Mouse (Mus musculus) adrenal gland, postnatal 36 days (tissue): ENCODE measurements at regions not wholly inside any gene's neighbourhood (a gene's known extent, or its start where the extent isn't known, plus 50 kb on each side); places are given as distances from the start of the nearest gene placed in this dataset.

Experiments used
- DNase-seq, 2 experiments: peaks; one replicate each; pipeline ENCODE4 v3.0.0; 2021; ENCODE audit warnings: mixed read lengths in 1 of 2

DNA sequence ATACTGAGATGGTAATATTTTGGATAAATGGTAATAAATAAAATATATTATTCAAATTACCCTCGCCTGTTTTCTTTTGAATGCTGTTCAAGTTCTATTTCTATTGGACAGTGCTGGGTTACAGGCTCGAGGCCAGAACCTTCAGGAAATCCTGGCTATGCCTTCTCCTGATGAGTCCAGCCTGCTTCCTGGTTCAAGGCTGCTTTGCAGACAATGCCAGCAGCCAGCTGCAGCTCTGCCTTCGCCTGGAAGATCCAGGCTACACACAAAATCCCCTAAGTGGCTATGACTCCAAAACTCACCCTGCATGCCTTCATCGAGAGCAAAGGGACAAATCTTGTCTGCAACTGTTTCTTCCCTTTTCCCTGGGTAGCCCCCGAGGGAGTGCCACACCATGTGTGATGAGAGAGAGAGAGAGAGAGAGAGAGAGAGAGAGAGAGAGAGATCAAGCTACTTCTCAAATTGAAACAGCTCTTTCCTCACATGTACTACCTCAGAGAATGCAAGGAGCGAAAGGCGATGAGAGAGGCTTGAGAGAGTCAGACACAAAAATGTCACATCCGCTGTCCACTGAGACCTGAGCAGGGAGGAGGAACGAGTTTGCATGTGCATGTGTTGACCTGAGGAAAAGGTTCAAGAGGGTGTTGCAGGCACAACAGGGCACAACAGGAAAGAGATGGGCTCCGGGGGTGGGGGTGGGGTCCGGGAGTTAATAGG, 319.7 kb downstream of the Bcor start:
- DNase-seq = peak; percentile 49 to 62

DNA sequence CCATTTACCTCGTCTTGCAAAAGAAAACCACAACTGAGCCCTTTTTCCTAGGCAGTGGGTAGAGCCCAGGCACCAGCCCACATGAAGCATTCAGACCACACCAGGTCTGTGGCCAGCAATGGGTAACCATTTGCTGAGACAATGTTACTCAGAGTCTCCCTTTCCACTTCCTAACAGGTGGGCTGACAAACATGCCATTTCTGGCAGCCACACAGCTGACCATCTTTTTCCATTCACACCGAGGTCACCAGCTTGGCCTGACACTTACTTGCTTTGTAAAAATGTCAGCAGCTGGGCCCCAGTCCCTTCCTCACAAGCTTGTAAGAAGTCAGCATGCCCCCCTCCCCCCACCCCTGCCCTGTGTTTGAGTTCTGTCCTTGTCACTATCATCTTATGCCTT, 314.6 kb downstream of the Bcor start:
- no peak for DNase-seq

DNA sequence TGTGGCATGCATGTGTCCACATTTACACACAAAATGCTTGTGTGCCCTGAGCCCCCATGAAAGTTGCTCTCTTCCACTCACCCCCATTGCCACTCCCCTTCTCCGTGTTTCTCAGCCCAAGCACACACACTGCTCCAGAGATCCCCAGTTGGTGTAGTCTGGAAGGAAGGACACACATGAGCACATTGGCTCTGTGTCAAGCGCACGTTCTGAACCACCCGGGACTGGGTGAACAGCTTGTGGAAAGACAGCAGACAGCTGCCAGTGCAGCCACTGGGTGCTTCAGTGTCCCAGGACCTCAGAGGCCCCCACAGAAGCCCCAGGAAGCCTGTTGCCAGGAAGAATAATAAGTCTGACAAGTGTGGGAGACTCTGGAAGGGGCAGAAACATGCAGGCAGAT, 304.2 kb downstream of the Bcor start:
- DNase-seq = no peak

DNA sequence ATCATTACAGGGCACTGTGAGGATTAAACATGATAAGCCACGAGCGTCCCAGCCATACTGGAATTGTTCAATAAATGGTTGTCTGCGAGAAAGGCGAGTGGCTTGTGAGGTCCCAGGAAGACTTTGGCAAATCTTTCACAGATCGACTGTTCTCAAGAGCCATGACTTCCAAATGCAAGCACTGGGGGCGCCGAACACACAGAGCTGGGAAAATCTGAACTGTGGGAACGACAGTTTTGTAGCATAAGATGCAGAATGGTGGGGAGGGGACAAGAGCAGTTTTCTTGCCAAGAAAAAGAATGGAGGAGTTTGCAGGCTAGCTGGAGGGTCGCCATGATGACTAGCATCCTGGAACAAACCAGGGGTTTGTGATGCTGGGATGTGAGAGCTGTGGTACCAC, 300.8 kb downstream of the Bcor start:
- no peak for DNase-seq

DNA sequence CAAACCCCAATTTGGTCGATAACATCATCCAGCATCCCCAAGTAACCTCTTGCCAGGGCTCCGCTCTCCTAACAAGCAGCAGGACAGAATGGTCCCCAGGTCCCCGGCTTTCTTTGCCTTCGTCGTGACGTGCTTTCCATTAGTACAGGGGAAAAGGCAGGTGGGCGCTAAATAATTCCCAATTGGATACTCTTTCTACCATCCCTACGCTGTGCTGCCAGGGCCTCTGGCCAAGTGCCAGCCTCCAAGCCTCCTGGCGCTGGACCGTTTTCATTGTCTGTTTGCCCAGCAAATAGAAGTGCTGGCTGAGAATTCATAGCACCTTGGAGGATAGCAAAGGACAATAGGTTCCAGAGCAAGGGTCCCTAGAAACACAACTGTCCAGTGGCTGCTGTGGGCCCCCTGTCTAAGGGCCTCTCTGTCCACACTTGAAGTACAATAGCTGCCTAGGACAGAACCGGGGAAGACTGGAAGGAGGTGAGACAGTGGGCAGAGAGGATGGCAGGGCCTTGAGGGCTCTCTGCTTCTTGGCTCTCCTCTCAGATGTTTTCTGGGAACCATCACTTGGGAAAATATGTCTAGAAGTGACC, 298.9 kb downstream of the Bcor start:
- DNase-seq = no peak

DNA sequence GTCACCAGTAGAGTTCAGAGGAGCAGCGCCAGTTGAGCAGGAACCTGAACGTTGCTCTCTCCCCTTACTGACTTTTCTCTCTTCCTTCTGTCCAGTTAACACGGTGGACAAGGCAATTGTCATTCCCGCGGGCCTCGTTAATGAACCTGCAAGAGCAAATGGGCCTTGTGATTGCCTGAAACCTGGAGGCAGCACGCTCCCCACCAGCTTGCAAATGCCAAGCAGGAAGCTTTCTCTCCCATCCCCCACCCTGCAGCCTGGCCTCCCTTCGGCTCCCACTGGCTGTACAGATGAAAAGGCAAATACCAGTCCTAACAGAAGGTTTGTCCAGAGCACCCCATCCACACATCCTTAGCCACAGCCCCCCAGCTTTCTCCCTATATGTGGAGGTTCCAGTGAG, 298.3 kb downstream of the Bcor start:
- no peak for DNase-seq

DNA sequence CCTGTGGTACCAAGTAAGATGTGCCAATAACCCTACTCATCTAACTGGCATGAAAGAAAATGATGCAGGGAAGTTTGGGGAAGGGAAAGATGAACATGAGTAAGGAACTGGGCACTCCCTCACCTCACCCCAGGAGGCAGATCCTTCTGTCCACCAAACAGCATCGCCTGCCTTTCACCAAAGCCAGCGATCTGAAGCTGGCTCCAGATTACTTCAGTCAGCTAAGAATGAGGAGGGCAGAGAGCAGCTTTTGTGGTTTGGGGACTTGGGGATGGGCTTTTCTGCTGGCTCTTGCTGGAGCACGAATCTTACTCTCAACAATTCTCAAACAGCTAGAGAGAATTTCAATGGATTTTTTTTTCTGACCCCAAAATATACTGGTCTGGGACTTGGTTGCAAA, 297.0 kb downstream of the Bcor start:
- DNase-seq = no peak

DNA sequence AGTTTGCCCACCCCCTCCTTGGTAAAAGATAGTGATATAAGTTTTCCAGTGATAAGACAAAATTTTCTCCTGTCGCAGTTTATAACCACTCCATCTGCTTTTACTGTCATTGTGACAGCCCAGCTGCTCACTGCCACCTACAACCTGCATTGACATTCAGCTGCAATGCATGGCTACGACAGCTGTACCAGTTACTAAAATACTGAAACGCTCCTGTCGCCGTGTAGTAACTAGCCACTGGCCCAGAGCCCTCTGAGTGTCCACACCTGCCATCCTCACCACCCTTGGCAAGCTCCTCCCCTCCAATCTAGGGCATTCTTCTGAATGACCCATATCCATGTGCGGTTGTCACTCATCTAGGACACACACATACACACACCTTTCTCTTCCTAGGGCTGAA, 286.2 kb downstream of the Bcor start:
- no peak for DNase-seq

DNA sequence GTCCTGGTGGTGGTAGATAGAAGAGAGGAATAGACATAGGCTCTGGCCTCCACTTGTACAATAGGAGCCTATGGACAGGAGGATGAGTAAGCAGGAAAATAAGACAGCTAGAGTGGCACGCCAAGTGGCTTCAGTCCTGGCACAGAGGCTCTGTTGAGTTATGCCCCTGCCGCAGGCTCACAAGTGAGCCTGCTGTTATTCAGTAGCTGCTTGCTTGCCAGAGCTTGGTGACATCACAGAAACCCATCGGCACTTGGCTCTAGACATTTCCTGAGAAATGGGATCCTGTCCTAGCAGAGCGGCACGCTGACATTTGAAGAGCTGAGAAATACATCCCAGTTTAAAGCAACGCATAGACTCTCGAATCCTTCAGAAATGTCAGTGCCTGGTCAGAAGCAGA, 283.5 kb downstream of the Bcor start:
- DNase-seq = no peak

DNA sequence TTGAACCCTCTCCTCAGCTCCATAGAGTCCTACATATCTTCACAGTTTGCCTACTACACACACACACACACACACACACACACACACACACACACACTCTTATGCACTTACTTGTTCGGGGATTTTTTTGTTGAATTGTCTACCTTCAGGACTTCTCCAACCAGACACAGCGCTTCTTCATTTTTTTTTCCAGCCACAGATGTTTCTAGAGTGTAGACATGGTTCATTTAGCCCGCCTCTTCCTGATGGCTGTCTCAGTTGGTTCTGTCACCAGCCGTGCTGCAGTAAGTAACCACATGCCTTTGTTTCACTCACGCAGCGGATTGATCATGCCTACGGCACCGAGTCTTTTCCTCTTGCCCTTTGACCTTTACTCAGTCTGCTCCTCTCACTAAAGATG, 282.1 kb downstream of the Bcor start:
- no peak for DNase-seq

DNA sequence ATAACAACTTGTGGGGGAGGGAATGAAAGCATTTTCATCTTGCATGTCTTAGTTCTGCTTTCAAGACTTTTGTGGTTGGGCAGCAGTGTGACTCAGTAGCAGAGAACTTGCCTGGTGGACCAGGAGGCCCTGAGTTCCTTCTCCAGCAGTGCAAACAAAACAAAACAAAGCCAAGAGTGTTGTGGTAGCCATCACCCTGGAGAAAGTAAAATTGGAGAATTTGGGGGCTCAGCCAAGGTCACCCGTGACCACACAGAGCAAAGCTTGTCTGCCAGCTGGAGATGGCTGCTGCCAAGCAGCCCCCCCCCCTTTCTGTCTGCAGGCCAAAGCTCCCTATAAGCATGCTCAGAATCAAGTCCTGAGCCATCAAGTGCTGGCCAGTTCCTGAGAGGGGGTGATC, 279.2 kb downstream of the Bcor start:
- no peak for DNase-seq

DNA sequence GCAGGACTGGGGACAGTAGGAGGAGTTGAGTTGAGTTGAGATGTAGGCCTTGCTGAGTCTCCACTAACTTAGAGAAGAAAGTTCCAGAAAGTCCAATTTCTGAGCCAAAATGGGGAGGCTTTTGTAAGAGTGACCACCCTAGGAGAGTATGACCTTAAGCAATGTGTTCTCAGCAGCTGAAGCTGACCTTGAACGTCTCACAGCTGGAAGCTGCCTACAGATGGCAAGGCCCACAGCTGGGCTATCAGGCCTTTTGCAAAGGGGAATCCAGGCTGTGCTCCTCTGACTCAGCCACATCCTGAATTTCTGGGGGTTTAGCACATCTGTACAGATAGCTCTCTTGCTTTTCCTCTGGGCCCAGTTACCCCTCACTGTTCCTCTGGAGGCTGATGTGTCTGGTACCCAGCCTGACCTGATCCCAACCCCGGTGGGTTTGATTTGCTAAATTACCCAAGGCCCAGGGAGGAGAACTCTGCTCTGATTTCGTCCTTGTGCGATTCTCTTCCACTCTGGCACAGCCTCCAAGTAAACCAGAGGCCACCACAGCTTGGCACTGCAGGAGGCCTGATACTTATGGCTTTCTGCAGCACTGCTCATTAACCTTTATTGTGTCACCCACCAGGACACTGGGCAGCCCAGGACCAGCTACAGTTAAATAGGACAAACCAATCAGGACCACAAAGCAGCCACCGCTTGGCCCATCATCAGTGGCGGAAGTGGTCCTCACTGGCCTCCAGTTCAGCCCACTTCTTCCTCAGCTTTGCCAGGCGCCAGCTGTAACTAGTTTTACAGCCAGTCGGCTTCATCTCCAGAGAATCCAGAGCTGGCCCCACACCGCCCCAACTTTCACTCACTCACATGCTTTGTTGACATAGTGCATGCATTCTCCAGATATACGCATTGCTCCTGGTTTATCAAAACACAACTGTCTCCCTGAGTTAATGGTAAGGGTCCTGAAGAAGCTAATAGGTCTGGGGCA, 276.1 kb downstream of the Bcor start:
- no peak for DNase-seq

DNA sequence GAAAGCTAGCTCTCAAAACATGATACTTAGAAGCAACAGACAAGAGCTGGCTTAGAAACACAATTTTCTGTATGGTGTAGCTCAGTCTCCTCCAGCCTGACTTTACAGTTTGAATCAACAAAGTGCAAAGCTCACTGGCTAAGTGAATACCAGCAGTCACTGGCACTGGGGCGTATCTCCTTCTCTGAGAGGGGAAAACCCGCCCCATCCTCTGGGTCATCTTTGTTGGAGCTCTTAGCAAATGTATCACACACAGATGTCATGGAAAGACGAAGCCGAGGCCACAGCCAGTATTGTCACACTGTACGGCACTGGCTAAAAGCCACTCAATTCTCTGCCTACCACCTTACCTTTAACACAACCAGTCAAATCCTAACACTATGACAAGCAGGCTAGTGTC, 267.8 kb downstream of the Bcor start:
- no peak for DNase-seq

DNA sequence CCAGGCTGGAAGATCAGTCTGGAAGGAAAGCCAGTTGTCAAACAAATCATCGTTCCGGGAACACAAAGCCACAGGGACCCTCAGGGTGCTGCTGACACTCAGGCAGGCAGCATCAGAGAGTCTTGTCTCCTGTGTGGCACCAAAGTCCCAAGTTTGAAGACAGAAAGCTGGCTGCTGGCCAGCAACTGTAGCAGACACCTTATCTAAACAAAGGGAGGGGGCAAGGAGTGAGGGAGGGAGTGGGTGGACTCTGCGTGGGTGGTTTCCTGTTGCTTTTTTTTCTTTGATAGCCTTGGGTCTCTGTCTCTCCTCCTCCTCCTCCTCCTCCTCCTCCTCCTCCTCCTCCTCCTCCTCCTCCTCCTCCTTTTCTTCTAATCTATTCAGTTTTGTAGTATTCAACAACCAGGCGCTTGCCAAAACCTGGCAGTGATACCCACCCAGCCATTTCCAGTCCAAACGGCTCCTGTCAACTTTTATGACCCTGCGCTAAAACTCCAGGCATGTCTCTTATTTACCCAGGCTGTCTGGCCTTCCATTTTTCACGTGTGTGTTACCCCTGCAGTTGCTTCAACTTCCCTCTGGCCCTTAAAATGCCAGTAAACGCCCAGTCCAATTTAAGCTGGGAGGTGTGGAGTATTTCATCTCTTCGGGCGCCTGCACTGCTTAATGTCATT, 266.4 kb downstream of the Bcor start:
- no peak for DNase-seq

DNA sequence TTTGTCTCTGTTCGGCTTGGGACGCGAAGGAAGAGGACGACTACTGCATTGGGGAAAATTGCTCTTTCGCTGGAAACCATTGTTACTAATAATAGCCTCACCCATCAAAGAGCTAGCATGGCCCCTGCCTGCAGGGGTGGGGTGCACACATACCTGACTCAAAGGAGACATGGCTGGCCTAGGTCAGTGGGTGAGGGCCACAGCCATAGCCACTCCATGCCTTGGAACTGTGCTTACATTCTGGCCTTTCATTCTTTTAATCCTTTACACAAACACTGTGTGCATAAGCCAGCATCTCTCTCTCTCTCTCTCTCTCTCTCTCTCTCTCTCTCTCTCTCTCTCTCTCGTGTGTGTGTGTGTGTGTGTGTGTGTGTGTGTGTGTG, 265.9 kb downstream of the Bcor start:
- no peak for DNase-seq

DNA sequence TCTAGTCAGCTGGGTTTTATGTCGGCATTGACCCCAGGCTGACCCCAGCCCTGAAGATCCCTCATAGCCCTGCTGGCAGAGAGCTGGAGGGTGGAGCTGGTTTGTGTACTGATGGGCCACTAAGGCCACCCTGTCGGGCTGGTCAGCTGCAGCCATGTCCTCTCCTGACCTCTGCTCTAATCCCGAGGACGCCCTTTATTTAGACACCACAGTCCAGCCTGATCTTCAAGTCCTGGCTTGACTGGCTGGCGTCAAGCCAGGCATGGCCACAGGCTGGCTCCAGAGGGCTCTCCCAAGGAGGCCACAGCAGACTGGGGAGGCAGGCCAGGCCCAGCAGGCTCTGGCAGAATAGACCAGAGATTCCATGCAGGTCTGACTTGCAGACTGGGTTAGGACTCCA, 264.8 kb downstream of the Bcor start:
- DNase-seq = peak in 1 of 2 experiments; percentile 19

DNA sequence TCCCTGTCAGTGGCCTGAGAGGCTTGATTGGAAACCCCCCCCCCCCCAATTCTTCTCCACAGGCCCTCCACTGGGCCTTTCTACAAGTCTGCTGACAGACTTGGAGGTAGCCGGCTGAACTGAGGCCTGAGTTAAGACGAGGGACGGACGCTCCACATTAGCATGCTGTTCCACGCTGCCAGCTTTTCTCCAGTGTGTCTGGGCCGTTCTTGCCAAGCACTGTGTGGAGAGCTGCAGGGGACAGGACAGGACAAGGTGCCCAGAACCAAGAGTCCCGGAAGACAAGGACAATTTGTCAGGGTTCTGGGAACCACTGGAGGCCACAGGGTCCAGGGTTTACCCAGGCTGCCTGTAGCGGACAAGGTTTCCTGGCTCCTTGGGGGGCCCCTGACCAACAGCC, 261.9 kb downstream of the Bcor start:
- no peak for DNase-seq

DNA sequence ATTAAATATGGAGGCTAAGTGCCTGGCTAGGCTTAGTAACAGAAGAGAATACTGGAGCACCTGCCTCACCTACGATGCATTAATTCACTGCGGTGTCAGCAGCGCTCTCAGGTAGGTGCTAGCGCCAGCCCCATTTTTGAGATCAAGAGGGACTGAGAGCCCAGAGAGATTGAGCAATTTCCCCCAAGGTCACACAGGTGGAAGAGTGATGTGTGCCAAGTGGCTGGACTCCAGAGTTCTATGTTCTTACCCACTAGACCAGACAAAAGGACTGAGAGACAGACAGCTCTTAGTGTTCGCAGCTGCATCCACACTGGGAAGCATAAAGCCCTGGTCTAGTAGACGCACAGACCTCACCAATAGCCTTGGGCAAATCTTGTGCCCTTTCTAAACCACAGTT, 261.1 kb downstream of the Bcor start:
- DNase-seq = no peak

DNA sequence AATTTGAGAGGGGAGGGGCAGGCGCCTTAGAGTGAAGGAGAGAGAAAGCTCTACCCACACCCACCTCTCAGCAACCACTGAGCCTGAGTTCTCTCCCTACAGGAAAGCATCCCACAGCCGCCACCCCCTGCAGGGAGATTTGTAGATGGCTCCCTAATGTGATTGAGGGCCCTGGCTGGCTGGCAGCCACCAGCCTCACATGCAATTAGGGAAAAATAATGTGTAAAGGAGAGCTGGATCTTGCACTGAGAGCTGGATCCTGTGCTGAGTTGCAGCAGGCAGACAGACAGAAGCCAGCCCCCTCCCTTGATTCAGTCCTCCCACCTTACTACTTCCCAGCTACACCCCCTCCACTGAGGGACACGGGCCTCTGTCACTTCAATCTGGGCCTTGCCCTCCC, 260.2 kb downstream of the Bcor start:
- no peak for DNase-seq

DNA sequence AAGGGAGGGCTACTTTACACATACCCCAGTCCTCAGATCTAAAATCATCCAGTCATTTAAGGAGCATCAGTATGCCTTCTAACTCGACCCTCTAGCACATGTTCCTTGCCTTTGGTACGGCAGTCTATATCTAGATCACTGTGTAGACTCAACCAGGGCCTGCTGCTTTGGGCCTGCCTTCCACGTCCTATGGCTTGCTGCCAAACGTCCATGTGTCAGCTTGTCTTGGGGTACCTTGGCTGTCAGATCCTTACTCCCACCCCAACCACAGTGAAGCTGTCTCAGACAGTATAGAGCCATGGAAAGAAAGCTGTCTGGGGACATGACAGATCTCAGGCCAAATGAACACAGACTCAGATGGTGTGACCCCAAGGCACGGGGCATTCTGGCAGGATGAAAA, 258.4 kb downstream of the Bcor start:
- DNase-seq = no peak

DNA sequence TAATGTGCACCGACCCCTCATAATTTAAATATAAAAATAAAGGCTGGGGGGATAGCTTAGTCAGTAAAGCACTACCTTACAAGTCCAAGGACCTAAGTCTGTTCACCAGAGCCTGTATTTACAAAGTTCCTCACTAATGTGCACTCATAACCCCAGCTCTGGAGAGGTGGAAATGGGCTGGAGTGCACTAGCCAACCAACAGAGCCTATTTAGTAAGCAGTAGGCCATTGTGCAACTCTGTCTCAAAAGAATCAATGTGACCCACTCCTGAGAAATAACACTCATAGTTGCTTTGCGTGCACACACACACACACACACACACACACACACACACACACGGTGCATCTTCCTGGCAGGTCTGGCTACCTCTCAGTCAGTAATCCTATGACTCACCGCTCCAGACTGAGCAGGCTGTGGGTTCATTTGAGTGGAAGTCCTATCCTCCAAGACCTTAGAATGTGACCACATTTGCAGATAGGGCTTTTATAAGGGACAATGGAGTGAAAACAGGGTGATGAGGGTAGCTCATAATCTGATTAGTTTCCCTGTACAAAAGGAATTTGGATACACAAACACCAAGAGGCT, 256.9 kb downstream of the Bcor start:
- no peak for DNase-seq

DNA sequence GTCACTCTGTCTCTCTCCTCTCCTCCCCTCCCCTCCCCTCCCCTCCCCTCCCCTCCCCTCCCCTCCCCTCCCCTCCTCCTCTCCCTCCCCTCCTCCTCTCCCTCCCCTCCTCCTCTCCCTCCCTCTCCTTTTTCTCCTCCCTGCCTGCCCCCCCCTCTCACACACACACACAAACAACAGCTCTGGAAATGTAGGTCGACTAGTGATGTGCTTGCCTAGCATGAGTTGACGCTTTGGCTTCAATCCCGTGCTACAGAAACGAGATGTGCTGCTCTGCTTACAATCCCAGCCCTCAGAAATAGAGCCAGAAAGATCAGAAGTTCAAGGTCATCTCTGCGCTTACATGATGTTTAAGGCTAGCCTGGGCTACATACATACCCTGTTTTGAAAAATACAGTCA, 254.9 kb downstream of the Bcor start:
- no peak for DNase-seq
